Mouse (Mus musculus): ENCODE measurements at regions not wholly inside any gene's neighbourhood (a gene's known extent, or its start where the extent isn't known, plus 50 kb on each side); places are given as distances from the start of the nearest gene placed in this dataset.
A peak's percentile ranks its signal among the peaks of the same experiment; 100 is the strongest.

- no peak overlapping the region for H3K4me2 ChIP-seq (ENCODE audit: low read depth, low read length, severe bottlenecking)
- no peaks in the 10 kb centered on the region for H3K36me3 ChIP-seq (ENCODE audit: control insufficient read depth, insufficient read depth, low read length)
- H3K27ac ChIP-seq (ENCODE audit: low read depth, low read length) = no peak overlapping the region
- no peaks in the 10 kb centered on the region for H3K27me3 ChIP-seq (ENCODE audit: control insufficient read depth, insufficient read depth, low read length)
- H3K4me3 ChIP-seq (ENCODE audit: low read depth, low read length) = no peak overlapping the region
- no peaks in the 10 kb centered on the region for H3K9me3 ChIP-seq (ENCODE audit: control insufficient read depth, low read length)
- no peak for ATAC-seq (replicated peaks; ENCODE audit: low FRiP score)
- DNase-seq (ENCODE audit: low spot score) = no peak
- no peaks in the 10 kb centered on the region for H3K4me1 ChIP-seq (replicated peaks; ENCODE audit: control insufficient read depth, insufficient read depth, low read length)
- H3K9ac ChIP-seq (ENCODE audit: low read length) = no peak overlapping the region
Measured at GRCm38 (mm10) chr7:39596403-39596802, 78.8 kb downstream of the Zfp619 start.

- no peaks in the 10 kb centered on the region for H3K27me3 ChIP-seq (ENCODE audit: control insufficient read depth, insufficient read depth, low read length)
- no peak overlapping the region for H3K4me3 ChIP-seq (ENCODE audit: low read depth, low read length)
- H3K9ac ChIP-seq (ENCODE audit: low read length) = no peak overlapping the region
- H3K4me1 ChIP-seq (replicated peaks; ENCODE audit: control insufficient read depth, insufficient read depth, low read length) = no peaks in the 10 kb centered on the region
- DNase-seq (ENCODE audit: low spot score) = no peak
- no peaks in the 10 kb centered on the region for H3K9me3 ChIP-seq (ENCODE audit: control insufficient read depth, low read length)
- H3K36me3 ChIP-seq (ENCODE audit: control insufficient read depth, insufficient read depth, low read length) = no peaks in the 10 kb centered on the region
- H3K27ac ChIP-seq (ENCODE audit: low read depth, low read length) = no peak overlapping the region
- 85% methylated on average over 4 of the region's 4 CpGs for WGBS
- no peak for ATAC-seq (replicated peaks; ENCODE audit: low FRiP score)
- no peak overlapping the region for H3K4me2 ChIP-seq (ENCODE audit: low read depth, low read length, severe bottlenecking)
Measured at GRCm38 (mm10) chr7:39613767-39614166, 96.2 kb downstream of the Zfp619 start.

GRCm38 (mm10) chr7:39615092-39615491, 97.5 kb downstream of the Zfp619 start:
- H3K4me2 ChIP-seq (ENCODE audit: low read depth, low read length, severe bottlenecking) = no peak overlapping the region
- no peak for ATAC-seq (replicated peaks; ENCODE audit: low FRiP score)
- H3K27ac ChIP-seq (ENCODE audit: low read depth, low read length) = no peak overlapping the region
- WGBS = 93% methylated on average over 2 of the region's 2 CpGs
- H3K4me1 ChIP-seq (replicated peaks; ENCODE audit: control insufficient read depth, insufficient read depth, low read length) = no peaks in the 10 kb centered on the region
- H3K4me3 ChIP-seq (ENCODE audit: low read depth, low read length) = no peak overlapping the region
- no peaks in the 10 kb centered on the region for H3K27me3 ChIP-seq (ENCODE audit: control insufficient read depth, insufficient read depth, low read length)
- no peak overlapping the region for H3K9ac ChIP-seq (ENCODE audit: low read length)
- no peaks in the 10 kb centered on the region for H3K9me3 ChIP-seq (ENCODE audit: control insufficient read depth, low read length)
- no peaks in the 10 kb centered on the region for H3K36me3 ChIP-seq (ENCODE audit: control insufficient read depth, insufficient read depth, low read length)
- no peak for DNase-seq (ENCODE audit: low spot score)

GRCm38 (mm10) chr7:39621796-39622195, 104.2 kb downstream of the Zfp619 start:
- Histone ChIP-seq H3K9me3 (ENCODE audit: control insufficient read depth, low read length) (no peaks in the 10 kb centered on the region), H3K27me3 (ENCODE audit: control insufficient read depth, insufficient read depth, low read length) (no peaks in the 10 kb centered on the region), H3K9ac (ENCODE audit: low read length) (no peak overlapping the region), H3K4me3 (ENCODE audit: low read depth, low read length) (no peak overlapping the region), H3K36me3 (ENCODE audit: control insufficient read depth, insufficient read depth, low read length) (no peaks in the 10 kb centered on the region), H3K4me2 (ENCODE audit: low read depth, low read length, severe bottlenecking) (no peak overlapping the region), H3K27ac (ENCODE audit: low read depth, low read length) (no peak overlapping the region), H3K4me1 (replicated peaks; ENCODE audit: control insufficient read depth, insufficient read depth, low read length) (no peaks in the 10 kb centered on the region)
- no peak for ATAC-seq (replicated peaks; ENCODE audit: low FRiP score)
- WGBS = 84% methylated on average over 2 of the region's 2 CpGs
- no peak for DNase-seq (ENCODE audit: low spot score)

GRCm38 (mm10) chr7:39632836-39633235, 115.3 kb downstream of the Zfp619 start:
- Histone ChIP-seq H3K9me3 (ENCODE audit: control insufficient read depth, low read length) (no peaks in the 10 kb centered on the region), H3K27ac (ENCODE audit: low read depth, low read length) (no peak overlapping the region), H3K4me3 (ENCODE audit: low read depth, low read length) (no peak overlapping the region), H3K4me2 (ENCODE audit: low read depth, low read length, severe bottlenecking) (no peak overlapping the region), H3K4me1 (replicated peaks; ENCODE audit: control insufficient read depth, insufficient read depth, low read length) (no peaks in the 10 kb centered on the region), H3K9ac (ENCODE audit: low read length) (no peak overlapping the region), H3K36me3 (ENCODE audit: control insufficient read depth, insufficient read depth, low read length) (no peaks in the 10 kb centered on the region), H3K27me3 (ENCODE audit: control insufficient read depth, insufficient read depth, low read length) (no peaks in the 10 kb centered on the region)
- WGBS = 39% methylated on average over 3 of the region's 3 CpGs
- no peak for ATAC-seq (replicated peaks; ENCODE audit: low FRiP score)
- DNase-seq (ENCODE audit: low spot score) = no peak

- no peaks in the 10 kb centered on the region for H3K4me1 ChIP-seq (replicated peaks; ENCODE audit: control insufficient read depth, insufficient read depth, low read length)
- no peaks in the 10 kb centered on the region for H3K36me3 ChIP-seq (ENCODE audit: control insufficient read depth, insufficient read depth, low read length)
- no peak overlapping the region for H3K4me2 ChIP-seq (ENCODE audit: low read depth, low read length, severe bottlenecking)
- no peak for ATAC-seq (replicated peaks; ENCODE audit: low FRiP score)
- no peak overlapping the region for H3K4me3 ChIP-seq (ENCODE audit: low read depth, low read length)
- H3K27me3 ChIP-seq (ENCODE audit: control insufficient read depth, insufficient read depth, low read length) = no peaks in the 10 kb centered on the region
- H3K27ac ChIP-seq (ENCODE audit: low read depth, low read length) = no peak overlapping the region
- WGBS = 91% methylated on average over 4 of the region's 4 CpGs
- no peak for DNase-seq (ENCODE audit: low spot score)
- no peak overlapping the region for H3K9ac ChIP-seq (ENCODE audit: low read length)
- H3K9me3 ChIP-seq (ENCODE audit: control insufficient read depth, low read length) = no peaks in the 10 kb centered on the region
Measured at GRCm38 (mm10) chr7:39642333-39642732, 124.8 kb downstream of the Zfp619 start.

GRCm38 (mm10) chr7:39643323-39643722, 125.8 kb downstream of the Zfp619 start:
- Histone ChIP-seq H3K27ac (ENCODE audit: low read depth, low read length) (no peak overlapping the region), H3K9ac (ENCODE audit: low read length) (no peak overlapping the region), H3K4me1 (replicated peaks; ENCODE audit: control insufficient read depth, insufficient read depth, low read length) (no peaks in the 10 kb centered on the region), H3K9me3 (ENCODE audit: control insufficient read depth, low read length) (no peaks in the 10 kb centered on the region), H3K4me2 (ENCODE audit: low read depth, low read length, severe bottlenecking) (no peak overlapping the region), H3K36me3 (ENCODE audit: control insufficient read depth, insufficient read depth, low read length) (no peaks in the 10 kb centered on the region), H3K27me3 (ENCODE audit: control insufficient read depth, insufficient read depth, low read length) (no peaks in the 10 kb centered on the region), H3K4me3 (ENCODE audit: low read depth, low read length) (no peak overlapping the region)
- DNase-seq (ENCODE audit: low spot score) (no peak), ATAC-seq (replicated peaks; ENCODE audit: low FRiP score) (no peak)
- WGBS = 68% methylated on average over 1 of the region's 1 CpGs

GRCm38 (mm10) chr7:39650483-39651102, 133.0 kb downstream of the Zfp619 start:
- 72% methylated on average over 6 of the region's 6 CpGs for WGBS

GRCm38 (mm10) chr7:39654563-39655286, 137.2 kb downstream of the Zfp619 start:
- no peak overlapping the region for H3K9ac ChIP-seq (ENCODE audit: low read length)
- H3K9me3 ChIP-seq (ENCODE audit: control insufficient read depth, low read length) = no peaks in the 10 kb centered on the region
- H3K27ac ChIP-seq (ENCODE audit: low read depth, low read length) = no peak overlapping the region
- H3K27me3 ChIP-seq (ENCODE audit: control insufficient read depth, insufficient read depth, low read length) = no peaks in the 10 kb centered on the region
- peak overlapping the region; percentile 21; the same call in 1 of the 2 replicates for H3K4me2 ChIP-seq (ENCODE audit: low read depth, low read length, severe bottlenecking)
- 16% methylated on average over 4 of the region's 4 CpGs for WGBS
- no peak overlapping the region for H3K4me3 ChIP-seq (ENCODE audit: low read depth, low read length)
- ATAC-seq (replicated peaks; ENCODE audit: low FRiP score) (peak; percentile 69), DNase-seq (ENCODE audit: low spot score) (peak; percentile 56)
- no peaks in the 10 kb centered on the region for H3K36me3 ChIP-seq (ENCODE audit: control insufficient read depth, insufficient read depth, low read length)
- 0 out of 2 replicates have a peak, but pooled peaks cover 2% of the 10 kb centered on the region for H3K4me1 ChIP-seq (replicated peaks; ENCODE audit: control insufficient read depth, insufficient read depth, low read length)

More at GRCm38 (mm10) chr7:39650483-39651102, 133.0 kb downstream of the Zfp619 start:
- Histone ChIP-seq H3K27ac (ENCODE audit: low read depth, low read length) (no peak overlapping the region), H3K36me3 (ENCODE audit: control insufficient read depth, insufficient read depth, low read length) (no peaks in the 10 kb centered on the region), H3K9me3 (ENCODE audit: control insufficient read depth, low read length) (no peaks in the 10 kb centered on the region), H3K4me3 (ENCODE audit: low read depth, low read length) (no peak overlapping the region), H3K4me1 (replicated peaks; ENCODE audit: control insufficient read depth, insufficient read depth, low read length) (no peaks in the 10 kb centered on the region), H3K27me3 (ENCODE audit: control insufficient read depth, insufficient read depth, low read length) (no peaks in the 10 kb centered on the region), H3K9ac (ENCODE audit: low read length) (no peak overlapping the region), H3K4me2 (ENCODE audit: low read depth, low read length, severe bottlenecking) (no peak overlapping the region)
- DNase-seq (ENCODE audit: low spot score) (no peak), ATAC-seq (replicated peaks; ENCODE audit: low FRiP score) (no peak)

Data from forebrain, embryonic 11.5 days (tissue).